Mouse (Mus musculus) brain, embryonic 14.5 days (tissue): ENCODE results near the gene Dennd2c. TPM values are rescaled to one million over a fixed set of nuclear protein-coding genes. Genes with fewer than 3 reads are reported as not detected.
A peak's percentile ranks its signal among the peaks of the same experiment; 100 is the strongest.
"Not testable (repeated sequence)": the region's sequence is repeated elsewhere in the genome, so short reads cannot be mapped to it uniquely, and the experiment has no call there.

ENCODE experiments used
- DNase-seq: peaks from one replicate; pipeline ENCODE4 v3.0.0-alpha.2; 2011; ENCODE audit warnings: low read depth
- CTCF ChIP-seq: fragments of 200-500 bp; IDR thresholded peaks from 2 replicates; pipeline ENCODE4 v1.5.1; 2012; ENCODE audit warnings: inconsistent platforms, mild to moderate bottlenecking, moderate library complexity, borderline replicate concordance; ENCODE audit not compliant: insufficient read depth, insufficient read length; ENCODE audit errors: extremely low read depth
- POLR2A ChIP-seq: fragments of 200-500 bp; IDR thresholded peaks from 2 replicates; pipeline ENCODE4 v1.6.1; 2012; ENCODE audit warnings: mild to moderate bottlenecking, inconsistent platforms, borderline replicate concordance; ENCODE audit not compliant: poor library complexity, insufficient read depth, insufficient read length, severe bottlenecking; ENCODE audit errors: extremely low read depth
- polyA plus RNA-seq: library from polyadenylated mRNA; depleted of rRNA; stranded (reverse); fragments of >200 nt; gene quantifications from 2 replicates; pipeline ENCODE4 v1.2.3, GENCODE M21; 2012

Dennd2c gene
- polyA plus RNA-seq, 1 experiment = 1.5 TPM

- TF ChIP-seq CTCF = no peak
- TF ChIP-seq POLR2A = no peak
- no peak for DNase-seq
Measured at GRCm38 (mm10) chr3:103182821-103183220, 80.4 kb downstream of the Dennd2c start.

- DNase-seq = not testable (repeated sequence)
Measured at GRCm38 (mm10) chr3:103184467-103184866, 82.1 kb downstream of the Dennd2c start.

DNA sequence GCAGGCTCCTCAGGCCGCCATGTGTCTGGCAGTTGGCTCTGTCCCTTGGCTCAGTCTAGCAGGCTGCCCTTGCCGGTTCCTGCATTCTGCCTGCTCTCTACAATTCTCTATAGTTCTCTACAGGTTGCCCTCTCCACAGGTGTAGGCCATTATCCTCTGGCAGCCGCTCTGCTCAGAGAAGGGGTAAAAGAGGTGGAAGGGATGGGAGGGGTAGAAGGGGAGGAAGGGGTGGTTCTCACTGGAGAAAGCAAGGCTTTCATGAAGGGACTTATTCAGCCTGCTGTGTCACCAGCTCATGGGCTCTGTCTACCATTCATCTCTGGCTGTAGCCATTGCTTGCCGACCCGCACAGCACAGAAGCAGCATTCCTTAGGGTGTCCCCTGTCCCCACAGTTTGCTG, 86.0 kb downstream of the Dennd2c start:
- TF ChIP-seq CTCF (no peak), POLR2A (no peak)
- DNase-seq = no peak

DNA sequence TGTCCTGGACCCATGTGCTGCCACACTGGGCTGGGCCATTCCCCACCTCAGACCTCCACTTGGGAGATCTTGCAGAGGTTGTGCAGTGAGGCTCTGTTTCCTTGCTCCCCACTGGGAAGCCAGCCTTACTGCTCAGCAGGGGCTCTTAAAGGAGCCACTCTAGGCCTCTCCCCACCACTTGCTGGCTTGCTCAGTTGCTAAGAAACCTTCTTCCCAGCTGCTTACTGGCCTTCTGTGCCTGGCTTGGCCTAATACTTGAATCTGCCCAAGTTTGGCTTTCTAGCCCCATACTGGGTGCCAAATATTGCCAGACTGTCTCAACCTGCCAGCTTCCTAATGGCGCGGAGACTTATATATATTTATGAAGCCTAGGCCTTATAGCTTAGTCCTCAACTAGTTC, 86.5 kb downstream of the Dennd2c start:
- no peak for TF ChIP-seq CTCF
- DNase-seq = peak; percentile 24

DNA sequence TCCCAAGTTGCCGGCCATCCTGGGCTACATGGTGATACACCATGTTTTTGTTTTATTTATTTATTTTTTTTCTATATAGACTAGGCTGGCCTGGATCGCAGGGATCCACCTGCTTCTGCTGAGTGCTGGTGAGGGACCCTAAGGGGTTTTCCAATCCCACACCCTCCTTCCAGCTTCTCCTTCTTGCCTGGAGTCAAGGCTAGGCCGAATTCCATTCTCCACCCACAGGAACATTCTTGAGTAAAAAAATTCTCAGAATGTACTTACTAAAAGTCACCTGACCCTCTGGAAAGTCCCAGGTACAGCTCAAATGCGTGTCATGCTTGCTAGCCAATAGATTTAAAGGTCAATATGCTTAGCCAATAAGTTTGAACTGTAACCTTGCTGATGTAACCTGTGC, 89.8 kb downstream of the Dennd2c start:
- no peak for DNase-seq
- TF ChIP-seq POLR2A = no peak
- TF ChIP-seq CTCF = no peak

DNA sequence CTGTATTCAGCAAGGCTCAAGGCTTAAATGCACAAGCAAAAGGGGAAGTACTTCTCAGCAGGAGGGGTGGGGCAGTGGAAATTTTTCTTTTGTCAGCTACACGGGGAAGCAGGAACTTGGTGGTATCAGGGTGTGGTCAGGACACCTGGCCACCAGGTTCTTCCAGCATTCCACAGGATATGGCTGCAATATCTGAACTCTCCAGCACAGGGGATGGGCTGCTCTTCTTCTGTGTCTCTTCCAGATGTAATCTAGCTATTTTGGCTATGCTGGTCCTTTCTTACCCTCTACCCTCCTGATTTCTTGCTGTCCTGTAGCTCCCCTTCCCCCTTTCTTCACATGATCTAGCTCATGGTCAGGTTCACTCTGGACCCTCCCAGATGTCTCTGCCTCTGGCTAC, 90.8 kb downstream of the Dennd2c start:
- TF ChIP-seq POLR2A (no peak), CTCF (no peak)
- DNase-seq = no peak

- TF ChIP-seq POLR2A (no peak), CTCF (no peak)
Measured at GRCm38 (mm10) chr3:103196320-103196823, 94.0 kb downstream of the Dennd2c start.

DNA sequence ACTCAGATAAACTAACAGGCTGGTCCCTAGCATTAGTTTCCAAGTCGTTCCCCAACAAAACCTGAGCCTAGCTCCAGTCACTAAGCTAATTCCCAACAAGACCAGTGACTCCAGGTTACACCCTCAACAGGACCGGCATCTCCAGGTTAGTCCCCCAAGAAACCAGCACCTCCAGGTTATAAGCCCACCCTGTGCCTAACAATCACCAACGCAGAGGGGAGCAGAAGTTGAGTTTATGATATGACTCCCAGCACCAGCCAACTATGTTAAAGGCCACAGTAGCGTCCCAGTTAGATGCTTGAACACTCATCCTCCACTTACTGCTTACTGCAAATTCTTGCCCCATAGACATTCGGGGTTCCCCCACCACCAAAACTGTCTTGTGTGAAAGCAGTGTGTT, 97.0 kb downstream of the Dennd2c start:
- TF ChIP-seq POLR2A (no peak), CTCF (no peak)
- no peak for DNase-seq

More at GRCm38 (mm10) chr3:103196320-103196823, 94.0 kb downstream of the Dennd2c start:
- DNase-seq = no peak

GRCm38 (mm10) chr3:103201105-103201504, 98.7 kb downstream of the Dennd2c start:
- not testable (repeated sequence) for DNase-seq

DNA sequence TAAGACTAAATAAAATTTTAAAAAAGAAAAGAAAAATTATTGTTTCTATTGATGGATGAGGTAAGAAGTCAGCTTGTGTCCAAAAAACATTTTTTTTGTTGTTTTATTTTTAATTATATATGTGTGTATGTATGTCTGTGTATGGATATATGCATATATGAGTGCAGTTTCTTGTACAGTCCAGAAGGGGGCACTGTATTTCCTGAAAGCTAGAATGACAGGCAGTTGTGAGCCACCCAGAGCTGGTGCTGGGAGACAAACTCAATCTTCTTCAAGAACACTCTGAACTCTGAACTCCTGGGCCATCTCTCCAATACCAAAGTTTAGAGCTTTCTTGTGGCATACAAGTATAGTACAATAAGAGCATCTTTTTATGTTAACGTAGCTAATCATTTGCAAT, 101.2 kb downstream of the Dennd2c start:
- TF ChIP-seq CTCF (no peak), POLR2A (no peak)
- DNase-seq = no peak

GRCm38 (mm10) chr3:103204445-103204844, 102.0 kb downstream of the Dennd2c start:
- no peak for DNase-seq
- TF ChIP-seq POLR2A = no peak
- TF ChIP-seq CTCF = no peak

DNA sequence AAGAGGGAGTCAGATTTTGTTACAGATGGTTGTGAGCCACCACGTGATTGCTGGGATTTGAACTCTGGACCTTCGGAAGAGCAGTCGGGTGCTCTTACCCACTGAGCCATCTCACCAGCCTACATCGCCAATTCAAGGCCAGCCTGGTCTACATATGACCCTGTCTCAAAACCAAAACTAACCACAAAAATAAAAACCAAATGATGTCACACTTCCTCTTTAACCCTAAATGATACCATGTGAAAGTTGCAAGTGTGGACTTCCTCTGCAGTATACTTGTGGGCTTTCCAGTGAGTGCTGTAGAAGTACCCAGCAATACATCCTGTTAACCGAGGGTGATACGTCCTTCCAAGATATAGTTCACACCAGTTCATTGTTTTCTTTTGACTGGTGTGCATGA, 104.0 kb downstream of the Dennd2c start:
- TF ChIP-seq POLR2A (no peak), CTCF (no peak)

DNA sequence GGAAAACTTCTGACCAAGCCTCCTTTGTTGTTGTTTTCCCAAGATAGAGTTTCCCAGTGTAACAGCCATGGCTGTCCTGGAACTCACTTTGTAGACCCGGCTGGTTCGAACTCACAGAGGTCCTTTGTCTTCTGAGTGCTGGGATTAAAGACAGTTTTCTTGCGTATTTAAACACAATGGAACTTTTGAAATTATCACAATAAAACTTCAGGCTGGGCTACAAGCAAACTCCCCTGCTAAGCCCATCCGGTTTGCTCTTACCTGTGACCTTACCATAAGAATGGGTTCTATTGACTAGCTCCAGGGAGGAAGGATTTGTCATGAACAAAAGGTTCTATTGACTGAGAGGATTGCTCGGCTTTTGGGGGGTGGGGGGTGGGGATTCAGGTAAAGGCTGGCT, 105.3 kb downstream of the Dennd2c start:
- TF ChIP-seq CTCF (no peak), POLR2A (no peak)
- DNase-seq = no peak

More for the DNA sequence above, 104.0 kb downstream of the Dennd2c start:
- no peak for DNase-seq
